Mouse (Mus musculus) embryonic facial prominence, embryonic 10.5 days (tissue): Measurements from ENCODE around the gene Gm20449. TPM values are rescaled to one million over a fixed set of nuclear protein-coding genes. Genes with fewer than 3 reads are reported as not detected.

Experiments used
- polyA plus RNA-seq: library from polyadenylated mRNA; unstranded; fragments of >200 nt; fragmentation: Nextera tagmentation; extraction: Ambion mirVana; gene quantifications from 2 replicates; pipeline ENCODE4 v1.2.1, GENCODE M21; 2016

Gene Gm20449
- polyA plus RNA-seq, 1 experiment from 2014 or later, result 0.05 TPM

Other genes starting within 250 kb of the Gm20449 start
- gene AI987944, start 106.0 kb downstream of the Gm20449 start, polyA plus RNA-seq, result 9.0 and 10.7 TPM in 2 replicates
- gene Vmn2r57, start 50.7 kb downstream of the Gm20449 start, polyA plus RNA-seq, result 0.15 and 0.16 TPM in 2 replicates
- gene AW146154, start 473 bp upstream of the Gm20449 start, polyA plus RNA-seq, result 11.5 and 12.4 TPM in 2 replicates
- 0.28 TPM in 1 of 2 replicates, not detected in the other for gene Gm6871, start 74.2 kb upstream of the Gm20449 start, polyA plus RNA-seq
- gene 2610021A01Rik, start 99.8 kb upstream of the Gm20449 start, polyA plus RNA-seq, result 12.8 and 16.3 TPM in 2 replicates
- 11.6 and 13.6 TPM in 2 replicates for gene Zfp788, start 133.8 kb upstream of the Gm20449 start, polyA plus RNA-seq